Mouse (Mus musculus): ENCODE results near the gene Arf1.
A peak's percentile ranks its signal among the peaks of the same experiment; 100 is the strongest.
"Not testable (repeated sequence)": the region's sequence is repeated elsewhere in the genome, so short reads cannot be mapped to it uniquely, and the experiment has no call there.

The Arf1 gene

GRCm38 (mm10) chr11:59226787-59227603 is 1.1 kb downstream of the Arf1 start:
- peak in 1 of 2 experiments; percentile 30 for DNase-seq (ENCODE audit: low spot score in 2 of 2)

GRCm38 (mm10) chr11:59226251-59226650 is 1.8 kb downstream of the Arf1 start:
- DNase-seq (ENCODE audit: low spot score in 2 of 2) = no peak

GRCm38 (mm10) chr11:59225167-59225566 is 2.9 kb downstream of the Arf1 start:
- no peak for DNase-seq (ENCODE audit: low spot score in 2 of 2)

GRCm38 (mm10) chr11:59224470-59224869 is 3.6 kb downstream of the Arf1 start:
- no peak for DNase-seq (ENCODE audit: low spot score in 2 of 2)

- no peak for DNase-seq (ENCODE audit: low spot score in 2 of 2)
Measured at GRCm38 (mm10) chr11:59224025-59224424, 4.0 kb downstream of the Arf1 start.

GRCm38 (mm10) chr11:59222306-59222705 is 5.8 kb downstream of the Arf1 start:
- DNase-seq (ENCODE audit: low spot score in 2 of 2) = no peak

GRCm38 (mm10) chr11:59221604-59222003 is 6.5 kb downstream of the Arf1 start:
- no peak for DNase-seq (ENCODE audit: low spot score in 2 of 2)

GRCm38 (mm10) chr11:59219064-59219463 is 9.0 kb downstream of the Arf1 start:
- DNase-seq (ENCODE audit: low spot score in 2 of 2) = peak in 1 of 2 experiments; percentile 39

GRCm38 (mm10) chr11:59218389-59218998 is 9.6 kb downstream of the Arf1 start:
- no peak for DNase-seq (ENCODE audit: low spot score in 2 of 2)

GRCm38 (mm10) chr11:59216955-59217354 is 11.1 kb downstream of the Arf1 start:
- no peak for DNase-seq (ENCODE audit: low spot score in 2 of 2)

- no peak for DNase-seq (ENCODE audit: low spot score in 2 of 2)
Measured at GRCm38 (mm10) chr11:59212892-59213494, 15.1 kb downstream of the Arf1 start.

- DNase-seq (ENCODE audit: low spot score in 2 of 2) = peak; percentile 86 to 93
Measured at GRCm38 (mm10) chr11:59212320-59212719, 15.8 kb downstream of the Arf1 start.

GRCm38 (mm10) chr11:59211561-59211960 is 16.5 kb downstream of the Arf1 start:
- not testable (repeated sequence) for DNase-seq (ENCODE audit: low spot score in 2 of 2)

- DNase-seq (ENCODE audit: low spot score in 2 of 2) = no peak
Measured at GRCm38 (mm10) chr11:59210020-59210419, 18.1 kb downstream of the Arf1 start.

GRCm38 (mm10) chr11:59209580-59209979 is 18.5 kb downstream of the Arf1 start:
- no peak for DNase-seq (ENCODE audit: low spot score in 2 of 2)

- DNase-seq (ENCODE audit: low spot score in 2 of 2) = peak; percentile 48 to 57
Measured at GRCm38 (mm10) chr11:59209003-59209441, 19.0 kb downstream of the Arf1 start.

GRCm38 (mm10) chr11:59208153-59208831 is 19.8 kb downstream of the Arf1 start, which contains the start of gene 2310033P09Rik:
Gene 2310033P09Rik (plus strand): TSS chr11:59208321.
- peak; percentile 91 to 93 for DNase-seq (ENCODE audit: low spot score in 2 of 2)

- peak; percentile 87 to 92 for DNase-seq (ENCODE audit: low spot score in 2 of 2)
Measured at GRCm38 (mm10) chr11:59202081-59202995, 25.7 kb downstream of the Arf1 start, which contains the start of gene Mrpl55. Gene Mrpl55 (plus strand): TSS chr11:59202486.

GRCm38 (mm10) chr11:59201216-59202002 is 26.7 kb downstream of the Arf1 start:
- DNase-seq (ENCODE audit: low spot score in 2 of 2) = no peak

GRCm38 (mm10) chr11:59196230-59196629 is 31.8 kb downstream of the Arf1 start:
- DNase-seq (ENCODE audit: low spot score in 2 of 2) = no peak
